Mouse (Mus musculus): ENCODE results near the gene Lrrc57. TPM values are rescaled to one million over a fixed set of nuclear protein-coding genes. Genes with fewer than 3 reads are reported as not detected.
"Not testable (repeated sequence)": the region's sequence is repeated elsewhere in the genome, so short reads cannot be mapped to it uniquely, and the experiment has no call there.

Lrrc57 gene
- polyA plus RNA-seq, 1 experiment from 2014 or later: 19.2 TPM

DNA sequence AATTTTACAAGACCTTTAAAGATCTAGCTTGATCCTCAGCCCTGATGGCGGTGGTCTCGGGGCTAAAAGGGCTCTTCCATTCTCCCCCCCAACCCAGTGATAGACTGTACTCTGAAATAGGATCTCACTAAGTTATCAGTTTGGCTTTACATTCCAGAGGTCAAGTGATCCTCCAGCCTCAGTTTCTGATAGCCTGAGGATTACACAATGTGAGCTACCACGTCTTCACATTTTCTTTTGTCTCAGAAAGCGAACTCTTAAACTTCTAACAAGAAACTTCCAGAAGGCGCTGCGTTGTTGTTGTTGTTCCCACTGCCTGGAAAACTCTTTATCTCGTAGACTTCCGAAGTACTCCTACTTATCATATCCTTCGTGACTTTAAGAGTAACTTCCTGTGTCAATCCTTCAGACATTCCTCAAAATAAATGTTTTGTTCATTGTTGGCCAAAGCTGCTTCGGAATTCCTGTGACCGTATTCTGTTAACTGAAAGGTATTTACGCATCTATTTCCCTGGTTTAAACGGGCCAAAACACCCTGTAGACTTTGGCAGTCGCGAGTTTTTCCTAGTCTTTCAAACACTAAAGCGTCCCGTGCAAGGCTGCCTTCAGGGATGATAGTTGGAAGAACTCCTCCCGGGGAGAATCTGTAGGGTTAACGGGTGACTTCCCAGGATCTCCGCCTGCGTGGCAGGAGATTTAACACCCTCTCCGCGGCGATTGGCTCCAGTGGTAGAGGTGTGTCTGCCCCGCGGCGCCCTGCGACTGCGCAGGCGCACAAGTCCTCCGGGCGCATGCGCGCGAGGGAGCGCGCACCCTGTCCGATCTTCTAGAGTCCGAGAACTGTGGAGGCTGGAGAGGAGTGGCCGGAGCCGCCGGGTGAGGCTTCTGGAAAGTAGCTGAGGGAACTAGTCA lies 42.2 kb downstream of the Lrrc57 start, which contains the start of gene Snap23:
Snap23 (plus strand) TSS at position 786 of the 912 bp plus-strand sequence.
- TF ChIP-seq CTCF (IDR thresholded peaks at IDR 0.05; ENCODE audit: low read depth): no peak
- Histone ChIP-seq H3K4me1 (replicated peaks; ENCODE audit: insufficient read depth, low read length) (peaks cover 3% of the 10 kb centered on the region; the same call in 1 of the 2 replicates), H3K27ac (peak within 1 kb of the TSS; percentile 90), H3K9me3 (replicated peaks; ENCODE audit: low read length) (no peaks in the 10 kb centered on the region), H3K4me2 (ENCODE audit: low read length) (peak within 1 kb of the TSS; percentile 65), H3K27me3 (ENCODE audit: insufficient read depth, low read length) (no peaks in the 10 kb centered on the region), H3K4me3 (replicated peaks; ENCODE audit: low read depth, low read length) (peak within 1 kb of the TSS; percentile 64), H3K9ac (ENCODE audit: low read depth, low read length) (peak within 1 kb of the TSS; percentile 74), H3K36me3 (ENCODE audit: insufficient read depth, low read length) (peaks cover 4% of the 10 kb centered on the region; the same call in 1 of the 2 replicates)
- peak; percentile 98 for DNase-seq (ENCODE audit: low spot score)
- peak; percentile 96 for ATAC-seq (replicated peaks; ENCODE audit: low FRiP score, low read depth)
- WGBS: 1% methylated on average over 42 of the region's 42 CpGs

DNA sequence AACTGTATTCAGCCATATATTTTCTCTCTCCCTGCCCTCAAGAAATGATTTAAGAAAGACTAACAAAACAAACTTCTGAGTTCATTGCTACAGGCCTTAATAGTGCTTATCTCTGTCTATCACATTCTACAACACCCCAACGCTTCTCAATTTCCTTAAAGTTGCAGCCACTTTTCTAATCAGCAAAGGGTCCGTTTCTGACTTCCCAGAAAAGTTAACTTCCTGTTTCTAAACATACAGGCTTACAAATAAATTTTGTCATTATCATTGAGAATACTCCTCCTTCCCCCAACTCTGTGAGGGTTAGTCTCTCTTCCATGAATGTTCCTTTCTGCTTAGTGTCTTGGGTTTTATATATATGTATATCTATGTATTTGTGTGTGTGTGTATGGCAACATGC lies 44.0 kb downstream of the Lrrc57 start:
- Histone ChIP-seq H3K9me3 (replicated peaks; ENCODE audit: low read length) (no peaks in the 10 kb centered on the region), H3K9ac (ENCODE audit: low read depth, low read length) (no peak overlapping the region), H3K27ac (no peak overlapping the region), H3K4me1 (replicated peaks; ENCODE audit: insufficient read depth, low read length) (peaks cover 3% of the 10 kb centered on the region; the same call in 1 of the 2 replicates), H3K27me3 (ENCODE audit: insufficient read depth, low read length) (no peaks in the 10 kb centered on the region), H3K36me3 (ENCODE audit: insufficient read depth, low read length) (no peaks in the 10 kb centered on the region), H3K4me3 (replicated peaks; ENCODE audit: low read depth, low read length) (no peak overlapping the region), H3K4me2 (ENCODE audit: low read length) (no peak overlapping the region)
- DNase-seq (ENCODE audit: low spot score): no peak
- no peak for ATAC-seq (replicated peaks; ENCODE audit: low FRiP score, low read depth)
- WGBS: 74% methylated on average over 2 of the region's 2 CpGs
- no peak for TF ChIP-seq CTCF (IDR thresholded peaks at IDR 0.05; ENCODE audit: low read depth)

GRCm38 (mm10) chr2:120564548-120565188 lies 44.7 kb downstream of the Lrrc57 start:
- not testable (repeated sequence) for H3K4me3 ChIP-seq (replicated peaks; ENCODE audit: low read depth, low read length); ATAC-seq (replicated peaks; ENCODE audit: low FRiP score, low read depth); H3K9ac ChIP-seq (ENCODE audit: low read depth, low read length); H3K27ac ChIP-seq; H3K4me2 ChIP-seq (ENCODE audit: low read length); H3K36me3 ChIP-seq (ENCODE audit: insufficient read depth, low read length); DNase-seq (ENCODE audit: low spot score); H3K9me3 ChIP-seq (replicated peaks; ENCODE audit: low read length); H3K4me1 ChIP-seq (replicated peaks; ENCODE audit: insufficient read depth, low read length); H3K27me3 ChIP-seq (ENCODE audit: insufficient read depth, low read length)
- WGBS: 88% methylated on average over 4 of the region's 4 CpGs

DNA sequence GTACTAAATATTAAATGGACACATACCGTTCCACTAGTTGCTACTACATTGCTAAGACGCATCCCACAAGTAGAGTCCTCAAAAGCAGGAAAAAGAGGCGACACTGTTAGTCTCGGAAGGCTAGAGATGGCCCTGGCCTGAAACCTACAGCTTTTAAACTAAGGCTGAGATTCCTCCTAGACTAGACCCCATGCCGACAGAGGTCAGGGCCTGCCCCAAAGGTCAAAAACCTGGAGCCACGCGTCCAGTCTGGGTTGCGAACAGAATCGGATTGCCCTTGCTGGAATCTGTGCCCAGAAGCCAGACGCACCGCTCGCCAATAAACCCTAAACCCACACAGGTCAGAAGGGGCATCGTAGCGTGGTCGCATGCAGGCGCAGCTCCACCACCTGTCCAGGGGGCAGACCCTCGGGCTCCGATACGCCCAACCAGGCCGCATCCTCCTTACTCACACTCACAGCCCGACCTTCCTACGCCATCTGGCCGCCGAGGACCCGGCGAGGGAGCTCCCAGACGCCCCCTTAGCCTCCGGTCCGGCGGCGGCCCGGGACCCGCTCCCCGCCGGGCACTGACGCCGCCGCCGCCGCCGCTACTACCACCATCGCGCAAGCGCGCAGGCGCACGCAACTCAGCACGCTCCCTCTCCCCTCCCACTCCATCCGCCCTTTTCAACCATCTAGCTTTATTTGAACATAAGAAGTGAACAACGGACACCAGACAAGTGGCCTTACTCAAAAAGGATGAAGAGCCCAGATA lies 45.9 kb downstream of the Lrrc57 start, which contains the start of gene Zfp106:
Zfp106 (minus strand) TSS at position 609 of the 756 bp plus-strand sequence.
- peak within 1 kb of the TSS; percentile 96 for H3K4me3 ChIP-seq (replicated peaks; ENCODE audit: low read depth, low read length)
- peak within 1 kb of the TSS; percentile 88 for H3K27ac ChIP-seq
- WGBS: 1% methylated on average over 49 of the region's 50 CpGs
- H3K9me3 ChIP-seq (replicated peaks; ENCODE audit: low read length): no peaks in the 10 kb centered on the region
- DNase-seq (ENCODE audit: low spot score) (peak; percentile 97), ATAC-seq (replicated peaks; ENCODE audit: low FRiP score, low read depth) (peak; percentile 67)
- no peak for TF ChIP-seq CTCF (IDR thresholded peaks at IDR 0.05; ENCODE audit: low read depth)
- H3K9ac ChIP-seq (ENCODE audit: low read depth, low read length): peak within 1 kb of the TSS; percentile 96
- no peaks in the 10 kb centered on the region for H3K27me3 ChIP-seq (ENCODE audit: insufficient read depth, low read length)
- H3K36me3 ChIP-seq (ENCODE audit: insufficient read depth, low read length): no peaks in the 10 kb centered on the region
- H3K4me1 ChIP-seq (replicated peaks; ENCODE audit: insufficient read depth, low read length): no peaks in the 10 kb centered on the region; the same call in 1 of the 2 replicates
- H3K4me2 ChIP-seq (ENCODE audit: low read length): peak within 1 kb of the TSS; percentile 72

DNA sequence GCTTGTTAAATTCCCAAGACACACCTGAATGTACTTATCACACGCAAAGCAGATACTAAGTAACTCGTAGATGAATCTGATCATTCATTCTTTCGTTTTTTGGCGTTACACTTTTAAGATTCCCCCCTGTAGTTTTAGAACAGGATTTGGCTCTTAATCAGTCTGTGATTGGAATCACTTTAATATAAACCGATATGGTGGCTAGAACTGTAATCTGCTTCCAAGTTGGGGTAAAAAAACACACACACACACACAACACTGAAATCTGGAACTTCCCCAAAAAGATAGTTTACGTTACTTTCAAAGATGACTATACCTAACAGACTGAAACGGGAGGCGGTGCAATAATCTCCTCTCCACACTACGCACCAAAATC lies 46.5 kb downstream of the Lrrc57 start:
- no peaks in the 10 kb centered on the region for H3K4me1 ChIP-seq (replicated peaks; ENCODE audit: insufficient read depth, low read length)
- no peaks in the 10 kb centered on the region for H3K36me3 ChIP-seq (ENCODE audit: insufficient read depth, low read length)
- H3K9ac ChIP-seq (ENCODE audit: low read depth, low read length): peak overlapping the region; percentile 96
- H3K9me3 ChIP-seq (replicated peaks; ENCODE audit: low read length): no peaks in the 10 kb centered on the region
- H3K27ac ChIP-seq: no peak overlapping the region
- 23% methylated on average over 9 of the region's 9 CpGs for WGBS
- DNase-seq (ENCODE audit: low spot score): no peak
- no peak for ATAC-seq (replicated peaks; ENCODE audit: low FRiP score, low read depth)
- peak overlapping the region; percentile 96 for H3K4me3 ChIP-seq (replicated peaks; ENCODE audit: low read depth, low read length)
- no peak for TF ChIP-seq CTCF (IDR thresholded peaks at IDR 0.05; ENCODE audit: low read depth)
- H3K27me3 ChIP-seq (ENCODE audit: insufficient read depth, low read length): no peaks in the 10 kb centered on the region
- peak overlapping the region; percentile 72 for H3K4me2 ChIP-seq (ENCODE audit: low read length)

DNA sequence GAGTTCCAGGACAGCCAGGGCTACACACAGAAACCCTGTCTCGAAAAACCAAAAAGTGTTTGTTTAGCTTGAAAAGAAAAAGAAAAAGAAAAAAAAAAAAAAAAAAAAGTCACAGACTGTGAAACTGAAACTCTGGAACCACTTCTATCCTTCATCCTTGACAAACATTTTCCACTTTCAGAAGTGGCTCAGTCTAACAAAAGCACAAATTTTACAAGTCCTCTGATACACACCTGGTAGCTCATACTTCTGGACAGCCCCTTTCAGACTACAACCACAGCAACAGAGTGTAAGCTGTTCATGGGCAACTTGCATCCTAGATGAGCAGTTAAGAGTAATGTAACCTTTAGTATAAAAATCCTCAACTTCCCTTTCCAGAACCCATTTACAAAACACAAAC lies 47.8 kb downstream of the Lrrc57 start:
- H3K27ac ChIP-seq: no peak overlapping the region
- H3K36me3 ChIP-seq (ENCODE audit: insufficient read depth, low read length): no peaks in the 10 kb centered on the region
- no peaks in the 10 kb centered on the region for H3K9me3 ChIP-seq (replicated peaks; ENCODE audit: low read length)
- DNase-seq (ENCODE audit: low spot score): no peak
- no peak overlapping the region for H3K9ac ChIP-seq (ENCODE audit: low read depth, low read length)
- WGBS: 95% methylated on average over 1 of the region's 1 CpGs
- no peak overlapping the region for H3K4me3 ChIP-seq (replicated peaks; ENCODE audit: low read depth, low read length)
- ATAC-seq (replicated peaks; ENCODE audit: low FRiP score, low read depth): no peak
- no peaks in the 10 kb centered on the region for H3K4me1 ChIP-seq (replicated peaks; ENCODE audit: insufficient read depth, low read length)
- no peak overlapping the region for H3K4me2 ChIP-seq (ENCODE audit: low read length)
- no peaks in the 10 kb centered on the region for H3K27me3 ChIP-seq (ENCODE audit: insufficient read depth, low read length)
- TF ChIP-seq CTCF (IDR thresholded peaks at IDR 0.05; ENCODE audit: low read depth): no peak
